Mouse (Mus musculus) testis, adult 2 months (tissue): Measurements from ENCODE around the gene 1810009A15Rik.

Source experiments
- CTCF ChIP-seq: fragments of 200-500 bp; IDR thresholded peaks from 2 replicates; pipeline ENCODE4 v1.5.1; 2012; ENCODE audit warnings: low read depth, mild to moderate bottlenecking, inconsistent platforms, low read length, moderate library complexity; ENCODE audit not compliant: control insufficient read depth, insufficient read depth, insufficient replicate concordance
- POLR2A ChIP-seq: fragments of 200-500 bp; IDR thresholded peaks from 2 replicates; pipeline ENCODE4 v1.6.1; 2012; ENCODE audit warnings: low read depth, mild to moderate bottlenecking, inconsistent platforms, low read length, moderate library complexity; ENCODE audit not compliant: control insufficient read depth

DNA sequence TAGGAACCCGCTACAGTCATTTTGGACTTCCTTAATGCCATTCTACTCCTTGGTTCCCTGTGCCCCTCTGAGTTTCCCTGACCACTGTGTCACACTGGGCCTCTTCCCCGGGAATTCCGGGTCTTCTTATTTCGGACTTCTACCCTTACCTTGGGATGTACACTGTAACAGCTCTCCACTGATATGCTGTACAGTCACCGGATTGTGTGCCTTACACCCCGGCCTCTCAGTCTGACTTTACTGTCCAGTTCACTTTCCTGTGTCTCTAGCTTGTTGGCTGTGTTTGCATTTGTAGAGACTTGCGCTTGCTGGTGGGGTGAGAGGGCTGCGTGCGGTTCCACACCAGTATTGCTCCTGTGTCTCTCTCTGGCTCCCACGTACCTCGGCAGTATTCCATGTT, 41.5 kb downstream of the 1810009A15Rik start:
- TF ChIP-seq POLR2A, result no peak
- TF ChIP-seq CTCF, result no peak
